Mouse (Mus musculus) lung, adult 2 months (tissue): Measurements from ENCODE around the gene Plbd1. TPM values are rescaled to one million over a fixed set of nuclear protein-coding genes. Genes with fewer than 3 reads are reported as not detected.
A peak's percentile ranks its signal among the peaks of the same experiment; 100 is the strongest.

Source experiments
- DNase-seq: peaks from one replicate; pipeline ENCODE4 v3.0.0; 2022
- H3K4me1 ChIP-seq: fragments of 200-500 bp; 2 replicates; pipeline ENCODE4 v1.6.1; 2011; ENCODE audit warnings: low read length; ENCODE audit not compliant: control insufficient read depth, insufficient read depth
- H3K4me3 ChIP-seq: fragments of 200-500 bp; replicated peaks from 2 replicates; pipeline ENCODE3; 2011; ENCODE audit warnings: low read depth, mild to moderate bottlenecking, control low read depth, low read length; ENCODE audit errors: extremely low read depth
- CTCF ChIP-seq: fragments of 200-500 bp; IDR thresholded peaks from 2 replicates; pipeline ENCODE4 v1.5.1; 2011; ENCODE audit warnings: mild to moderate bottlenecking, low read length, control low read depth; ENCODE audit not compliant: insufficient read depth
- POLR2A ChIP-seq: fragments of 200-500 bp; IDR thresholded peaks from 2 replicates; pipeline ENCODE4 v1.6.1; 2011; ENCODE audit warnings: low read depth, mild to moderate bottlenecking, control low read depth, low read length, borderline replicate concordance; ENCODE audit errors: extremely low read depth
- WGBS: fragments of 180-500 bp; shearing (Covaris S2); methylation state at CpG from one replicate; pipeline ENCODE4 v1.1.7; 2018; 5-methylcytosine and 5-hydroxymethylcytosine counted together
- polyA plus RNA-seq: library from polyadenylated mRNA; depleted of rRNA; stranded (reverse); fragments of >200 nt; gene quantifications from 2 replicates; pipeline ENCODE4 v1.2.3, GENCODE M21; 2012

Gene Plbd1
- polyA plus RNA-seq, 1 experiment: 24.8 TPM

GRCm38 (mm10) chr6:136683410-136684334 is 21.9 kb upstream of the Plbd1 start:
- H3K4me1 ChIP-seq: no peaks in the 10 kb centered on the region
- no peak overlapping the region for H3K4me3 ChIP-seq
- DNase-seq: no peak
- 73% methylated on average over 11 of the region's 11 CpGs for WGBS
- TF ChIP-seq POLR2A (no peak), CTCF (no peak)

GRCm38 (mm10) chr6:136679381-136679780 is 17.7 kb upstream of the Plbd1 start:
- TF ChIP-seq POLR2A (no peak), CTCF (no peak)
- 24% methylated on average over 2 of the region's 2 CpGs for WGBS
- Histone ChIP-seq H3K4me1 (no peaks in the 10 kb centered on the region), H3K4me3 (no peak overlapping the region)
- DNase-seq: no peak

- no peak for TF ChIP-seq CTCF
- TF ChIP-seq POLR2A: no peak
- Histone ChIP-seq H3K4me3 (no peak overlapping the region), H3K4me1 (no peaks in the 10 kb centered on the region)
- no peak for DNase-seq
- WGBS: 87% methylated on average over 6 of the region's 6 CpGs
Observed at GRCm38 (mm10) chr6:136674935-136675334, 13.2 kb upstream of the Plbd1 start.

GRCm38 (mm10) chr6:136672467-136672866 is 10.7 kb upstream of the Plbd1 start:
- WGBS: 37% methylated on average over 7 of the region's 7 CpGs
- H3K4me3 ChIP-seq: no peak overlapping the region
- no peaks in the 10 kb centered on the region for H3K4me1 ChIP-seq
- DNase-seq: no peak
- no peak for TF ChIP-seq CTCF
- no peak for TF ChIP-seq POLR2A

GRCm38 (mm10) chr6:136669274-136669673 is 7.5 kb upstream of the Plbd1 start:
- H3K4me3 ChIP-seq: no peak overlapping the region
- no peak for TF ChIP-seq POLR2A
- TF ChIP-seq CTCF: no peak
- no peaks in the 10 kb centered on the region for H3K4me1 ChIP-seq
- no peak for DNase-seq
- WGBS: 75% methylated on average over 5 of the region's 5 CpGs

GRCm38 (mm10) chr6:136668266-136668986 is 6.7 kb upstream of the Plbd1 start:
- no peak overlapping the region for H3K4me3 ChIP-seq
- TF ChIP-seq POLR2A: no peak
- no peak for TF ChIP-seq CTCF
- 58% methylated on average over 14 of the region's 14 CpGs for WGBS
- no peak for DNase-seq
- H3K4me1 ChIP-seq: no peaks in the 10 kb centered on the region

- 49% methylated on average over 11 of the region's 11 CpGs for WGBS
- Histone ChIP-seq H3K4me3 (peak overlapping the region; percentile 47), H3K4me1 (0 out of 2 replicates have a peak, but pooled peaks cover 5% of the 10 kb centered on the region)
- DNase-seq: no peak
- TF ChIP-seq CTCF: no peak
- no peak for TF ChIP-seq POLR2A
Observed at GRCm38 (mm10) chr6:136662063-136662462, 335 bp upstream of the Plbd1 start.

- H3K4me3 ChIP-seq: peak overlapping the region; percentile 47
- TF ChIP-seq CTCF: no peak
- no peak for TF ChIP-seq POLR2A
- DNase-seq: no peak
- WGBS: 22% methylated on average over 34 of the region's 34 CpGs
- H3K4me1 ChIP-seq: 0 out of 2 replicates have a peak, but pooled peaks cover 5% of the 10 kb centered on the region
Observed at GRCm38 (mm10) chr6:136660831-136661705, 660 bp downstream of the Plbd1 start.

- WGBS: 79% methylated on average over 9 of the region's 9 CpGs
- DNase-seq: no peak
- TF ChIP-seq POLR2A: no peak
- TF ChIP-seq CTCF: no peak
Observed at GRCm38 (mm10) chr6:136659226-136659625, 2.5 kb downstream of the Plbd1 start.

More at GRCm38 (mm10) chr6:136659226-136659625, 2.5 kb downstream of the Plbd1 start:
- Histone ChIP-seq H3K4me3 (no peak overlapping the region), H3K4me1 (0 out of 2 replicates have a peak, but pooled peaks cover 5% of the 10 kb centered on the region)
